Mouse (Mus musculus) MEL (cell line): ENCODE measurements around the gene 1700001C19Rik. TPM values are rescaled to one million over a fixed set of nuclear protein-coding genes. Genes with fewer than 3 reads are reported as not detected.

Source experiments
- DNase-seq: peaks from one replicate; pipeline ENCODE4 v3.0.0; 2011; ENCODE audit warnings: low read depth, low spot score
- H3K27ac ChIP-seq: 2 replicates; pipeline ENCODE4 v1.5.1; 2012; ENCODE audit warnings: low read depth, mild to moderate bottlenecking, control low read depth, low read length, moderate library complexity; ENCODE audit not compliant: control insufficient read depth
- H3K27me3 ChIP-seq, 2 experiments: fragments of 150-350 bp in 1 of 2; sonication (generic) in 1 of 2; 2 replicates each; pipeline ENCODE4 v1.6.1; 2012; ENCODE audit warnings: low read length in 2 of 2, mild to moderate bottlenecking in 2 of 2, improper control_type of control experiment in 1 of 2, moderate library complexity in 1 of 2; ENCODE audit not compliant: insufficient read depth in 2 of 2, control insufficient read depth in 1 of 2
- H3K36me3 ChIP-seq, 2 experiments: 2 replicates each; pipeline ENCODE4 v1.6.1; 2012 to 2014; ENCODE audit warnings: low read length in 2 of 2, improper control_type of control experiment in 1 of 2, inconsistent platforms in 1 of 2, mild to moderate bottlenecking in 1 of 2; ENCODE audit not compliant: insufficient read depth in 2 of 2, control insufficient read depth in 1 of 2
- H3K4me1 ChIP-seq, 2 experiments: fragments of 150-350 bp in 1 of 2; sonication (generic) in 1 of 2; 2 replicates each; pipeline ENCODE4 v1.6.1; 2012; ENCODE audit warnings: low read length in 2 of 2, improper control_type of control experiment in 1 of 2, mild to moderate bottlenecking in 1 of 2; ENCODE audit not compliant: insufficient read depth in 2 of 2, control insufficient read depth in 1 of 2
- H3K4me3 ChIP-seq, 2 experiments: fragments of 150-350 bp in 1 of 2; sonication (generic) in 1 of 2; 2 replicates each; pipeline ENCODE4 v1.5.1; 2012; ENCODE audit warnings: low read depth in 2 of 2, low read length in 2 of 2, mild to moderate bottlenecking in 2 of 2, moderate library complexity in 2 of 2, control low read depth in 1 of 2, improper control_type of control experiment in 1 of 2; ENCODE audit not compliant: control insufficient read depth in 1 of 2, insufficient read depth in 1 of 2
- H3K79me2 ChIP-seq: 2 replicates; pipeline ENCODE4 v1.6.1; 2012; ENCODE audit warnings: mild to moderate bottlenecking, low read length, moderate library complexity; ENCODE audit not compliant: control insufficient read depth, poor library complexity, insufficient read depth
- H3K9ac ChIP-seq: 2 replicates; pipeline ENCODE4 v1.6.1; 2012; ENCODE audit warnings: low read depth, mild to moderate bottlenecking, control low read depth, low read length, moderate library complexity; ENCODE audit not compliant: control insufficient read depth, poor library complexity, severe bottlenecking
- H3K9me3 ChIP-seq: fragments of 150-350 bp; sonication (generic); replicated peaks from 2 replicates; pipeline ENCODE4 v1.6.1; 2012; ENCODE audit warnings: mild to moderate bottlenecking, low read length, improper control_type of control experiment, moderate library complexity; ENCODE audit not compliant: insufficient read depth
- BHLHE40 ChIP-seq: IDR thresholded peaks from 2 replicates; pipeline ENCODE4 v1.6.1; 2012; ENCODE audit warnings: low read depth, mild to moderate bottlenecking, inconsistent platforms, low read length, improper control_type of control experiment, borderline replicate concordance
- CHD2 ChIP-seq: IDR thresholded peaks from 2 replicates; pipeline ENCODE4 v1.6.1; 2011; ENCODE audit warnings: low read length, improper control_type of control experiment
- CTCF ChIP-seq, 3 experiments: IDR thresholded peaks in 2 of 3; conservative IDR thresholded peaks in 1 of 3; 2 replicates each; pipeline ENCODE4 v1.5.1; 2011 to 2012; ENCODE audit warnings: low read length in 3 of 3, low read depth in 2 of 3, mild to moderate bottlenecking in 2 of 3, improper control_type of control experiment in 1 of 3, inconsistent platforms in 1 of 3, mixed read lengths in 1 of 3, moderate library complexity in 1 of 3; ENCODE audit not compliant: control insufficient read depth in 1 of 3, insufficient read depth in 1 of 3, poor library complexity in 1 of 3, severe bottlenecking in 1 of 3
- E2F4 ChIP-seq: IDR thresholded peaks from 2 replicates; pipeline ENCODE4 v1.6.1; 2011; ENCODE audit warnings: low read depth, low read length, improper control_type of control experiment, borderline replicate concordance
- ELF1 ChIP-seq: IDR thresholded peaks from 2 replicates; pipeline ENCODE4 v1.6.1; 2014; ENCODE audit warnings: low read depth, mild to moderate bottlenecking, inconsistent platforms, low read length, improper control_type of control experiment, moderate library complexity
- EP300 ChIP-seq, 2 experiments: IDR thresholded peaks; 2 replicates each; pipeline ENCODE4 v1.6.1; 2011; ENCODE audit warnings: improper control_type of control experiment in 2 of 2, low read length in 2 of 2, low read depth in 1 of 2, mild to moderate bottlenecking in 1 of 2
- GABPA ChIP-seq: IDR thresholded peaks from 2 replicates; pipeline ENCODE4 v1.6.1; 2012; ENCODE audit warnings: low read depth, mild to moderate bottlenecking, inconsistent platforms, low read length, improper control_type of control experiment, moderate library complexity
- GATA1 ChIP-seq: IDR thresholded peaks from 2 replicates; pipeline ENCODE4 v1.6.1; 2011; ENCODE audit warnings: low read depth, low read length, improper control_type of control experiment
- HCFC1 ChIP-seq: IDR thresholded peaks from 2 replicates; pipeline ENCODE4 v1.6.1; 2012; ENCODE audit warnings: low read depth, mild to moderate bottlenecking, inconsistent platforms, low read length, improper control_type of control experiment, moderate library complexity
- JUND ChIP-seq: IDR thresholded peaks from 2 replicates; pipeline ENCODE4 v1.6.1; 2011; ENCODE audit warnings: low read depth, mild to moderate bottlenecking, improper control_type of control experiment, low read length
- KAT2A ChIP-seq: conservative IDR thresholded peaks from 2 replicates; pipeline ENCODE4 v1.6.1; 2012; ENCODE audit warnings: low read depth, low read length, improper control_type of control experiment, inconsistent platforms
- MAFK ChIP-seq: IDR thresholded peaks from 2 replicates; pipeline ENCODE4 v1.6.1; 2011; ENCODE audit warnings: low read depth, mild to moderate bottlenecking, low read length, improper control_type of control experiment, borderline replicate concordance
- MAZ ChIP-seq: IDR thresholded peaks from 2 replicates; pipeline ENCODE4 v1.6.1; 2012; ENCODE audit warnings: low read depth, mild to moderate bottlenecking, inconsistent platforms, low read length, improper control_type of control experiment
- MEF2A ChIP-seq: IDR thresholded peaks from 2 replicates; pipeline ENCODE4 v1.6.1; 2014; ENCODE audit warnings: low read depth, mild to moderate bottlenecking, inconsistent platforms, low read length, improper control_type of control experiment; ENCODE audit not compliant: poor library complexity, insufficient replicate concordance, severe bottlenecking; ENCODE audit errors: extremely low read depth
- MYC ChIP-seq: IDR thresholded peaks from 2 replicates; pipeline ENCODE4 v1.6.1; 2011; ENCODE audit warnings: low read depth, mild to moderate bottlenecking, low read length, improper control_type of control experiment, moderate library complexity
- NELFE ChIP-seq: IDR thresholded peaks from 2 replicates; pipeline ENCODE4 v1.6.1; 2011; ENCODE audit warnings: low read depth, low read length, improper control_type of control experiment
- NRF1 ChIP-seq: IDR thresholded peaks from 2 replicates; pipeline ENCODE4 v1.6.1; 2014; ENCODE audit warnings: low read depth, mild to moderate bottlenecking, inconsistent platforms, low read length, improper control_type of control experiment, moderate library complexity; ENCODE audit not compliant: poor library complexity, insufficient read depth, severe bottlenecking
- POLR2A ChIP-seq, 2 experiments: IDR thresholded peaks; 2 replicates each; pipeline ENCODE4 v1.6.1; 2011 to 2012; ENCODE audit warnings: low read length in 2 of 2, mild to moderate bottlenecking in 2 of 2, control low read depth in 1 of 2, improper control_type of control experiment in 1 of 2, low read depth in 1 of 2, moderate library complexity in 1 of 2; ENCODE audit not compliant: control insufficient read depth in 1 of 2, insufficient read depth in 1 of 2, poor library complexity in 1 of 2
- POLR2AphosphoS2 ChIP-seq: IDR thresholded peaks from 2 replicates; pipeline ENCODE4 v1.6.1; 2011; ENCODE audit warnings: low read length, improper control_type of control experiment
- POLR2AphosphoS5 ChIP-seq: IDR thresholded peaks from 2 replicates; pipeline ENCODE4 v1.6.1; 2012; ENCODE audit warnings: low read depth, borderline replicate concordance, mild to moderate bottlenecking, inconsistent platforms, low read length, moderate library complexity, mixed read lengths
- RAD21 ChIP-seq: IDR thresholded peaks from 2 replicates; pipeline ENCODE4 v1.6.1; 2011; ENCODE audit warnings: mild to moderate bottlenecking, low read depth, low read length, improper control_type of control experiment
- RCOR1 ChIP-seq: IDR thresholded peaks from 2 replicates; pipeline ENCODE4 v1.6.1; 2012; ENCODE audit warnings: low read depth, mild to moderate bottlenecking, inconsistent platforms, low read length, improper control_type of control experiment
- SMC3 ChIP-seq: IDR thresholded peaks from 2 replicates; pipeline ENCODE4 v1.6.1; 2011; ENCODE audit warnings: low read depth, low read length, improper control_type of control experiment
- TAL1 ChIP-seq: IDR thresholded peaks from 2 replicates; pipeline ENCODE4 v1.6.1; 2012; ENCODE audit warnings: mild to moderate bottlenecking, inconsistent platforms, low read length, moderate library complexity, mixed read lengths
- USF1 ChIP-seq: IDR thresholded peaks from 2 replicates; pipeline ENCODE4 v1.6.1; 2014; ENCODE audit warnings: low read depth, mild to moderate bottlenecking, inconsistent platforms, low read length, improper control_type of control experiment, moderate library complexity
- USF2 ChIP-seq, 2 experiments: IDR thresholded peaks; 2 replicates each; pipeline ENCODE4 v1.6.1; 2011 to 2012; ENCODE audit warnings: improper control_type of control experiment in 2 of 2, low read length in 2 of 2, borderline replicate concordance in 1 of 2, inconsistent platforms in 1 of 2, low read depth in 1 of 2, mild to moderate bottlenecking in 1 of 2; ENCODE audit not compliant: insufficient read depth in 1 of 2
- ZC3H11A ChIP-seq: IDR thresholded peaks from 2 replicates; pipeline ENCODE4 v1.6.1; 2012; ENCODE audit warnings: low read depth, mild to moderate bottlenecking, inconsistent platforms, low read length, improper control_type of control experiment
- ZKSCAN1 ChIP-seq: IDR thresholded peaks from 2 replicates; pipeline ENCODE4 v1.6.1; 2012; ENCODE audit warnings: low read depth, mild to moderate bottlenecking, inconsistent platforms, low read length, improper control_type of control experiment, moderate library complexity
- ZMIZ1 ChIP-seq: IDR thresholded peaks from 2 replicates; pipeline ENCODE4 v1.6.1; 2012; ENCODE audit warnings: low read depth, mild to moderate bottlenecking, inconsistent platforms, low read length, improper control_type of control experiment, moderate library complexity
- ZNF384 ChIP-seq: IDR thresholded peaks from 2 replicates; pipeline ENCODE4 v1.6.1; 2012; ENCODE audit warnings: low read depth, mild to moderate bottlenecking, inconsistent platforms, low read length, improper control_type of control experiment
- polyA plus RNA-seq, 2 experiments: library from polyadenylated mRNA; stranded (reverse) in 1 of 2; unstranded in 1 of 2; fragments of >175 nt in 1 of 2; fragments of >200 nt in 1 of 2; gene quantifications; 2 replicates each; pipeline versions ENCODE4 v1.2.1 to v1.2.4; 2012; ENCODE audit warnings: low replicate concordance in 2 of 2, low read depth in 1 of 2; ENCODE audit not compliant: insufficient read length in 2 of 2, insufficient read depth in 1 of 2, missing spikeins in 1 of 2
- total RNA-seq: library from RNA; depleted of rRNA; stranded (reverse); fragments of 300-350 nt; gene quantifications from 2 replicates; pipeline ENCODE4 v1.2.3, GENCODE M21; 2012

The 1700001C19Rik gene
- total and polyA plus RNA-seq, 3 experiments = not detected

DNA sequence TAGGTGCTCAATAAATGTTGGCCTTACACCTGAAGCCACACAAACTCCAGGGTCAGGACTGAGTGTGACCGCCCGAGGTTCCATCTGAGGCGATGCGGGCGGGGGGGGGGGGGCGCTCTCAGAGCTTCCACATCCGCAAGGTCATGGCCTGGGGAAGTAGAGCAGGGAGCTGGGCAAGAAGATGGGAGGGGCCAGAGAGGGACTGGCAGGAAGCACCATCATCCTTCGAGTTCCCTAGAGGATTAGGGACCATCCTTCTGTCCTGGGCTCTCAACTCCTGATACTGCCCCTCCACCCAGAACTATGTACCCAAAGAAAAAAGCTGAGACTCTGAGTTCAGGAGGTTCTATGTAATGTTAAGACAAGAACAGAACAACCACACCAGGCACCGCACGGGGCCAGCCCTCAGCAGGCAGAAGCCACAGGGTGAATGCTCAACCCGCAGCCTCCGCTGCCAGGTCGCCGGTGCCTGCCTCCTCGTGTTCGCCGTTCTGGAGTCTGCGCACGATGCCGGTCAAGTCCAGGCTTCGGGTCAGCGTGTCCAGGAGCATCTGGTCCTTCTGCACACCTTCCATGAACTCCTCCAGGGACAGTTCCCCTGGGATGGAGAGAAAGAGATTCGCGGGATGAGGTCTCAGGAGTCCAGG lies 42.8 kb downstream of the 1700001C19Rik start:
- no peak for TF ChIP-seq MAFK
- TF ChIP-seq NRF1 = peak; percentile 47; the same call in 1 of the 2 replicates
- no peak for TF ChIP-seq GATA1
- peak; percentile 69; the same call in 1 of the 2 replicates for TF ChIP-seq ZKSCAN1
- TF ChIP-seq, all 39 proteins: peak for 2
- Histone ChIP-seq H3K79me2 (no peaks in the 10 kb centered on the region), H3K27me3 (no peaks in the 10 kb centered on the region), H3K27ac (no peak overlapping the region), H3K9me3 (no peaks in the 10 kb centered on the region), H3K4me1 (peaks cover 0 to 7% of the 10 kb centered on the region in 2 experiments; a peak in 1 of 4 replicates), H3K9ac (peak overlapping the region; percentile 76), H3K4me3 (peak overlapping the region; percentile 52 to 91), H3K36me3 (no peaks in the 10 kb centered on the region)
- DNase-seq = peak; percentile 47

GRCm38 (mm10) chr17:47386649-47387048 lies 50.5 kb downstream of the 1700001C19Rik start:
- DNase-seq = peak; percentile 65
- TF ChIP-seq EP300 (IDR thresholded peaks at IDR 0.05; ENCODE audit: low read depth in 1 of 2, low read length in 2 of 2) = no peak
- TF ChIP-seq TAL1 = no peak
- no peak for TF ChIP-seq USF2 (IDR thresholded peaks at IDR 0.05; ENCODE audit: borderline replicate concordance in 1 of 2, insufficient read depth in 1 of 2, low read depth in 1 of 2, low read length in 2 of 2)
- TF ChIP-seq HCFC1 = no peak
- 0 out of 2 replicates have a peak, but pooled peaks have one; percentile 45 for TF ChIP-seq MYC
- TF ChIP-seq MAZ = no peak
- TF ChIP-seq ZC3H11A = peak; percentile 61; the same call in 1 of the 2 replicates
- no peak for TF ChIP-seq ZKSCAN1
- no peak for TF ChIP-seq RCOR1
- TF ChIP-seq E2F4 = no peak
- TF ChIP-seq NRF1 = no peak
- TF ChIP-seq BHLHE40 = no peak
- TF ChIP-seq POLR2AphosphoS2 = no peak
- TF ChIP-seq SMC3 = peak; percentile 74
- no peak for TF ChIP-seq CHD2
- TF ChIP-seq CTCF (IDR thresholded peaks at IDR 0.05 in 2 of 3, conservative IDR thresholded peaks at IDR 0.05 in 1 of 3; ENCODE audit: control insufficient read depth in 1 of 3, insufficient read depth in 1 of 3, low read depth in 2 of 3, low read length in 3 of 3, poor library complexity in 1 of 3, severe bottlenecking in 1 of 3) = peak; percentile 86 to 97 (median 89)
- no peak for TF ChIP-seq GATA1
- no peak for TF ChIP-seq MEF2A
- no peak for TF ChIP-seq POLR2AphosphoS5
- TF ChIP-seq ZMIZ1 = no peak
- TF ChIP-seq RAD21 = peak; percentile 55
- no peak for TF ChIP-seq USF1
- no peak for TF ChIP-seq KAT2A
- TF ChIP-seq NELFE = no peak
- no peak for TF ChIP-seq MAFK
- no peak for TF ChIP-seq ELF1
- TF ChIP-seq ZNF384 = no peak
- no peak for TF ChIP-seq POLR2A (IDR thresholded peaks at IDR 0.05; ENCODE audit: control insufficient read depth in 1 of 2, insufficient read depth in 1 of 2, low read depth in 1 of 2, low read length in 2 of 2, poor library complexity in 1 of 2)
- TF ChIP-seq JUND = no peak
- no peak for TF ChIP-seq GABPA

More at GRCm38 (mm10) chr17:47386649-47387048, 50.5 kb downstream of the 1700001C19Rik start:
- H3K4me3 ChIP-seq = no peak overlapping the region
- no peak overlapping the region for H3K9ac ChIP-seq
- no peaks in the 10 kb centered on the region for H3K79me2 ChIP-seq
- no peaks in the 10 kb centered on the region for H3K27me3 ChIP-seq
- no peak overlapping the region for H3K27ac ChIP-seq
- no peaks in the 10 kb centered on the region for H3K36me3 ChIP-seq
- H3K4me1 ChIP-seq = no peaks in the 10 kb centered on the region
- H3K9me3 ChIP-seq = no peaks in the 10 kb centered on the region
